18 mouse cellular contexts compared by ENCODE assay signal in genomic region chr10:16714065-16714464, GRCm38 (mm10).
DNase-seq lines count a peak whose midpoint lies in the region; ATAC-seq lines count a peak whose summit lies in the region.
"Had no signal": no experiment of that assay in that cellular context is flagged by ENCODE, and none has a peak within 500 bp of the region (broad histone marks: within the 10 kb centered on the region; RNA-seq: fewer than 3 reads in every experiment).

No protein-coding gene starts in this region.

- peak; percentile 97 for ATAC-seq in CD4-positive, CD25-positive, alpha-beta regulatory T cell, adult 4 months
- no peak for ATAC-seq in erythroblast, adult 5-6 weeks (replicated peaks; ENCODE audit: low FRiP score, poor library complexity, severe bottlenecking)
- ATAC-seq: forebrain, embryonic 15.5 days; intestine, embryonic 16.5 days had no signal

- peak; percentile 53 for DNase-seq in 416B (ENCODE audit: low read depth)
- DNase-seq in induced T-regulatory cell, adult 2 months (ENCODE audit: low read depth) = peak; percentile 34
- no peak for DNase-seq in kidney, adult 18-20 months
- DNase-seq in adrenal gland, postnatal 25 days = no peak
- DNase-seq: adrenal gland, postnatal 10 days; cerebellum, adult 11 months; cerebellum, adult 8-10 months; cerebellum, postnatal 10 days; cerebellum, postnatal 36 days; embryo, embryonic 11 days; gastrocnemius, postnatal 25 days; heart, adult 18-20 months; heart, postnatal 10 days; kidney, adult 8-10 months had no signal

Comparison
In these comparisons a context has a peak if more than half of its experiments do, and no peak if none do; other contexts are left out.
1. DNase-seq: peak in 416B (single experiment) and induced T-regulatory cell, adult 2 months (single experiment); none in kidney, adult 18-20 months (single experiment) and adrenal gland, postnatal 25 days (single experiment).